Mouse (Mus musculus): ENCODE measurements around the gene Ptpn20.

DNA sequence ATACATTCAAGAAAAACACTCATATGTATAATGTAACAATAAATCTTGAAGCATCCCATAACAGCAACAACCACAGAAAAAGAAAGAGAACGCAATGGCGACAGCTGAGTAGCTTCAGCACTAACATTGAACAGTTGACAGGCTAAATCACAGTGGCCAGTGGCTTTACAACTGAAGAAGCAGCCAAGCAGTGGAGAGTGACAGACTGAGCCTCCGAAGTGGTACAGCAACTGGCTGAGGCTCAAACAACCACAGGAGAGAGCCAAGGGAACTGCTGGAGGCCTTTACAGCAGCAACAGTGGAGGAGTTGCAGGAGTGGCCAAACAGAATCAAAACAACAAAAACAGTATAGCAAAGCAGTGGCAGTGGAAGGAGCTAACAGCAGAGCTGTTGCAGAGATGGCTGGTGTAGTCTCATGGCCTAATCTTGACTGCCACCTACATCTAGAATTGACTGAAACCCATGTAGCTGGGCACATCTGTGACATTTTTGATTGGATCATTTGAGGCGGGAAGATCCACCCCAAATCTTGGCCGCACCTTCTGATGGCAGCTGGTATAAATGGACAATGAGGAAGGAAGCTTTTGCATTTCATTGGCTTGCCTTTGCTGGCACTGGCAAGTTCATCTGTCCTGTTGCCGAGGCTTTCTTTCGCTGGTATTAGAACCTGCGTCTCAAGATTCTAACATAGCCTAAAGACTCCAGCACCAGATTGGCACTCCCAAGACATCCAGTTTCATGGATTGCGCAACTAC lies 9.5 kb downstream of the Ptpn20 start:
- TF ChIP-seq CTCF (IDR thresholded peaks at IDR 0.05; ENCODE audit: extremely low read depth, insufficient read length, insufficient replicate concordance, low read depth, low read length) = no peak
- TF ChIP-seq POLR2A (IDR thresholded peaks at IDR 0.05; ENCODE audit: low read depth, low read length) = no peak

All from small intestine, adult 2 months (tissue).